ENCODE assay signal across 11 mouse cellular contexts in the genomic region with DNA sequence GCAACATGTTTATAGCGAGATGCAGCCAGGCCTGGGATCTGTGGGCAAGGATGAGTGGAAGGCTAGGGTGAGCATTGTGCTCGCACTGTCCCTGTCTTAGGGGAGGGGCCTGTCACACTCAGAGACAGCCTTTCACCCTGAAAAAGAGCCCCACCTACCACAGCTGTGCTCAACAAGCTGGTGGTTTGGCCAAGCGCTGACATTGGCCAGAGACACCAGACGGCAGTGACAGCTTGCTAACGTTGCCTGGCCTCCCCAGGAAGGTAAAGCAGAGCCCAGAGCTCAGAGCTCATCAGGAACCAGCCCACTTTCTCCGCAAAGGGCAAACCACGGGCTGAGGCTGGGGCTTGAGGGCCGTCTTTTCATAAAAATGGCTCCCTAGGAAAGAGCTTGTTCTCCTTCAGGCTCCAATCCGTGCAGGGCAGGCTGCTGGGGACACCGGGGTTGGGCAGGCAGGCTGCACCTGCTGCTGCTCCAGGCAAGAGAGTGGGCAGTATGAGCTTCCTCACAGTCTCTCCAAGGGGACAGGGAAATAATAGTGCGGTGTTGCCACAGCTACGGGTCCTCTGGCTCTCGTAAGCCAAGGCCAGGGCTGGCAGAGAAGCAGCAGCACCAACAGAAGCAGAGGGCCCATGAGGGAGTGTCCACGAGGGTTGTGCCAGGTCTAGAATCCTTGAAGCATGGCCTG. TPM values are rescaled to one million over a fixed set of nuclear protein-coding genes. Genes with fewer than 3 reads are reported as not detected.
DNase-seq lines count a peak whose midpoint lies in the region; ATAC-seq lines count a peak whose summit lies in the region.
"Had no signal": no experiment of that assay in that cellular context is flagged by ENCODE, and none has a peak within 500 bp of the region (broad histone marks: within the 10 kb centered on the region; RNA-seq: fewer than 3 reads in every experiment).

No protein-coding gene starts in this region.

- H3K9ac ChIP-seq in hindbrain, embryonic 11.5 days (ENCODE audit: low read depth, low read length), result no peak overlapping the region
- H3K9ac ChIP-seq: limb, embryonic 13.5 days; neural tube, embryonic 12.5 days had no signal

- ATAC-seq in hindbrain, embryonic 11.5 days (ENCODE audit: low FRiP score), result no peak

- peaks cover 20% of the 10 kb centered on the region for H3K27me3 ChIP-seq in hindbrain, embryonic 11.5 days (ENCODE audit: control insufficient read depth, insufficient read depth, low read length)

- 37% methylated on average over 14 of the region's 14 CpGs for WGBS in hindbrain, embryonic 11.5 days

- H3K36me3 ChIP-seq in hindbrain, embryonic 11.5 days (ENCODE audit: control insufficient read depth, insufficient read depth, low read length), result no peaks in the 10 kb centered on the region
- H3K36me3 ChIP-seq: limb, embryonic 13.5 days; neural tube, embryonic 12.5 days had no signal

- H3K4me3 ChIP-seq in hindbrain, embryonic 11.5 days (ENCODE audit: low read depth, low read length), result no peak overlapping the region
- H3K4me3 ChIP-seq: limb, embryonic 13.5 days; neural tube, embryonic 12.5 days had no signal

- H3K27ac ChIP-seq in hindbrain, embryonic 11.5 days (ENCODE audit: low read depth, low read length), result 0 out of 2 replicates have a peak overlapping the region, but pooled peaks have one; percentile 3
- H3K27ac ChIP-seq: limb, embryonic 13.5 days; neural tube, embryonic 12.5 days had no signal

- H3K9me3 ChIP-seq in hindbrain, embryonic 11.5 days (ENCODE audit: control insufficient read depth, low read length), result no peaks in the 10 kb centered on the region
- H3K9me3 ChIP-seq: limb, embryonic 13.5 days; neural tube, embryonic 12.5 days had no signal

- no peak overlapping the region for H3K4me2 ChIP-seq in hindbrain, embryonic 11.5 days (replicated peaks; ENCODE audit: low read depth, low read length)
- H3K4me2 ChIP-seq: limb, embryonic 13.5 days; neural tube, embryonic 12.5 days had no signal

- DNase-seq in cerebellum, adult 18-20 months, result peak; percentile 52 to 65
- no peak for DNase-seq in cerebellum, adult 8-10 months
- DNase-seq in lung, postnatal 10 days, result peak; percentile 40
- DNase-seq in lung, adult 18-20 months, result no peak
- DNase-seq in hindbrain, embryonic 11.5 days (ENCODE audit: low spot score), result no peak
- peak; percentile 51 for DNase-seq in retina, embryonic 14.5 days (ENCODE audit: low spot score)
- no peak for DNase-seq in liver
- DNase-seq in left cerebral cortex, adult 18-20 months (ENCODE audit: low spot score in 2 of 2), result no peak

- peaks cover 13% of the 10 kb centered on the region for H3K4me1 ChIP-seq in hindbrain, embryonic 11.5 days (replicated peaks; ENCODE audit: control insufficient read depth, insufficient read depth, low read length)

RNA-seq across cellular contexts. Expression of a gene that starts 4.3 kb away (rescaled TPM):
- 1.9 TPM in 2 replicates for polyA plus RNA-seq in hindbrain, embryonic 11.5 days (2014; fragmentation: Nextera tagmentation; extraction: Ambion mirVana)
- 100 to 1,000 TPM; 185 to 187 TPM for total RNA-seq in left cerebral cortex, adult 18-20 months (2021)
- polyA plus RNA-seq: C2C12 had no signal

RNA-seq across cellular contexts. Expression of a gene that starts 35.4 kb away (rescaled TPM):
- 24.2 and 24.6 TPM in 2 replicates for polyA plus RNA-seq in hindbrain, embryonic 11.5 days (2014; fragmentation: Nextera tagmentation; extraction: Ambion mirVana)
- total RNA-seq in left cerebral cortex, adult 18-20 months (2021), result 10 to 100 TPM; 20.6 to 31.9 TPM

RNA-seq across cellular contexts. Expression of a gene that starts 47.3 kb away (rescaled TPM):
- polyA plus RNA-seq in hindbrain, embryonic 11.5 days (2014; fragmentation: Nextera tagmentation; extraction: Ambion mirVana), result 16.9 and 17.6 TPM in 2 replicates
- 10 to 100 TPM; 14.8 TPM for total RNA-seq in left cerebral cortex, adult 18-20 months (2021)

RNA-seq across cellular contexts. Expression of a gene that starts 47.5 kb away (rescaled TPM):
- polyA plus RNA-seq in hindbrain, embryonic 11.5 days (2014; fragmentation: Nextera tagmentation; extraction: Ambion mirVana), result 62.8 and 67.5 TPM in 2 replicates
- 10 to 100 TPM; 41.5 to 43.4 TPM for total RNA-seq in left cerebral cortex, adult 18-20 months (2021)

Comparison
In these comparisons a context has a peak if more than half of its experiments do, and no peak if none do; other contexts are left out.
1. DNase-seq: peak in cerebellum, adult 18-20 months (2 of 2), lung, postnatal 10 days (single experiment) and retina, embryonic 14.5 days (single experiment); none in cerebellum, adult 8-10 months (single experiment), lung, adult 18-20 months (0 of 2), hindbrain, embryonic 11.5 days (single experiment), liver (single experiment) and left cerebral cortex, adult 18-20 months (0 of 2).